Mouse (Mus musculus) G1E (cell line): ENCODE data around the gene Syt2.

Experiments used
- CTCF ChIP-seq: IDR thresholded peaks from 2 replicates; pipeline ENCODE4 v1.5.1; 2012; ENCODE audit warnings: low read depth, low read length, inconsistent platforms, mixed read lengths
- GATA1 ChIP-seq: IDR thresholded peaks from 2 replicates; pipeline ENCODE4 v1.6.1; 2012; ENCODE audit warnings: borderline replicate concordance, low read length, inconsistent platforms, mixed read lengths
- GATA2 ChIP-seq: IDR thresholded peaks from 2 replicates; pipeline ENCODE4 v1.6.1; 2012; ENCODE audit warnings: low read depth, low read length, inconsistent platforms, borderline replicate concordance
- POLR2AphosphoS5 ChIP-seq: IDR thresholded peaks from 2 replicates; pipeline ENCODE4 v1.6.1; 2012; ENCODE audit warnings: low read depth, low read length, inconsistent platforms; ENCODE audit not compliant: insufficient replicate concordance
- TAL1 ChIP-seq: conservative IDR thresholded peaks from 2 replicates; pipeline ENCODE4 v1.6.1; 2012; ENCODE audit warnings: low read depth, low read length, inconsistent platforms, mixed read lengths

- TF ChIP-seq CTCF, result no peak
- TF ChIP-seq TAL1, result no peak
- TF ChIP-seq GATA1, result no peak
- no peak for TF ChIP-seq POLR2AphosphoS5
- no peak for TF ChIP-seq GATA2
Measured at GRCm38 (mm10) chr1:134700151-134700550, 53.7 kb downstream of the Syt2 start.
